Mouse (Mus musculus): ENCODE data around the gene Cyp17a1. TPM values are rescaled to one million over a fixed set of nuclear protein-coding genes. Genes with fewer than 3 reads are reported as not detected.
A peak's percentile ranks its signal among the peaks of the same experiment; 100 is the strongest.

Gene Cyp17a1
- total and polyA plus RNA-seq, 3 experiments = 0.12 TPM; not detected in 2

DNA sequence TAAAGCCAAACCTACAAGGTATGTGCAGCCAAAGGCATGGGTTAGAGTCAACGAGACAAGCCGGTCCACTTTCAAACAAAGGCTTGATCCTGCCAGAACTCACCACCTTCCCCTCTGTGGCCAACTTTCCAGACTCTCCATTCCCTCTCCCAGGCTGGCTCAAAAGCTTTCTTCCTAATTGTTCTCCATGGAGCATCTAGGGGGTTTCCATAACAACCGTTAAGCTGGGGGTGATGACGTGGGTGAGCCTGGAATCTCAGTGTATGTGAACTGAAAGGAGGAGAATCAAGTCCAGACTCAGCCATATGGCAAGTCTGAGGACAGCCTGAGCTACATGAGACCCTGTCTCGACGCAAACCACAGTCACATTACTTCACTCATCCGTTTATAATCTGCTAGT, 7.5 kb downstream of the Cyp17a1 start:
- Histone ChIP-seq H3K27ac (no peak overlapping the region), H3K4me1 (ENCODE audit: control insufficient read depth, insufficient read depth, low read length) (no peaks in the 10 kb centered on the region; the same call in 1 of the 2 replicates), H3K79me2 (replicated peaks; ENCODE audit: control insufficient read depth, insufficient read depth, low read length) (no peaks in the 10 kb centered on the region), H3K36me3 (ENCODE audit: control insufficient read depth, insufficient read depth, low read length) (no peaks in the 10 kb centered on the region), H3K4me3 (no peak overlapping the region), H3K9ac (ENCODE audit: low read depth, low read length) (no peak overlapping the region), H3K27me3 (ENCODE audit: control insufficient read depth, insufficient read depth, low read length) (no peaks in the 10 kb centered on the region)
- no peak for TF ChIP-seq EP300 (IDR thresholded peaks at IDR 0.05; ENCODE audit: insufficient read depth, low read depth, low read length)
- no peak for TF ChIP-seq CTCF (IDR thresholded peaks at IDR 0.05)
- TF ChIP-seq POLR2A (IDR thresholded peaks at IDR 0.05; ENCODE audit: insufficient read depth, low read depth, low read length) = no peak
- 44% methylated on average over 7 of the region's 7 CpGs for WGBS
- intact Hi-C loops (cut with DNase I) = no loop called here
- DNase-seq = no peak

DNA sequence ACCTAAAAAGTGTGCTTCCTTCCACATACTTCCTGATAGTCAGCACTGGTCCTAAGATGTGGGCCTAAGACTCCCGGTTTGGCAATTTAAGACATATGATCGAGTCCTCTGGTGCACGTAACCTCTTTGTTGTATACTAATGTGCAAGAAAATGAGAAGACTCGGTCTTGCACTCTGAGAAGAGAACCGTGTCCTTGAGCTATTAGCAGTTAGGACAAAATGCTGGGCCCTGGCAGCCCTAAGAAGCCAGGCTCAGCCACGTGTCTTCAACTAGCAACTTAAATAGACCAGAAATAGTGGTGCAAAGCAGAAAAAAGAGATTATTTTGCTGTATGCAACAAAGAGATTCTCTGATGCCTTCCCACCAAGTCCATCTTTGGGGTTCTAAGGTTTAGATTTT, 10.2 kb downstream of the Cyp17a1 start:
- Histone ChIP-seq H3K4me3 (no peak overlapping the region), H3K27me3 (ENCODE audit: control insufficient read depth, insufficient read depth, low read length) (no peaks in the 10 kb centered on the region), H3K36me3 (ENCODE audit: control insufficient read depth, insufficient read depth, low read length) (no peaks in the 10 kb centered on the region), H3K27ac (no peak overlapping the region), H3K4me1 (ENCODE audit: control insufficient read depth, insufficient read depth, low read length) (no peaks in the 10 kb centered on the region; the same call in 1 of the 2 replicates), H3K79me2 (replicated peaks; ENCODE audit: control insufficient read depth, insufficient read depth, low read length) (no peaks in the 10 kb centered on the region), H3K9ac (ENCODE audit: low read depth, low read length) (no peak overlapping the region)
- intact Hi-C loops (cut with DNase I) = no loop called here
- no peak for DNase-seq
- 79% methylated on average over 6 of the region's 6 CpGs for WGBS
- TF ChIP-seq EP300 (IDR thresholded peaks at IDR 0.05; ENCODE audit: insufficient read depth, low read depth, low read length) = no peak
- no peak for TF ChIP-seq CTCF (IDR thresholded peaks at IDR 0.05)
- no peak for TF ChIP-seq POLR2A (IDR thresholded peaks at IDR 0.05; ENCODE audit: insufficient read depth, low read depth, low read length)

DNA sequence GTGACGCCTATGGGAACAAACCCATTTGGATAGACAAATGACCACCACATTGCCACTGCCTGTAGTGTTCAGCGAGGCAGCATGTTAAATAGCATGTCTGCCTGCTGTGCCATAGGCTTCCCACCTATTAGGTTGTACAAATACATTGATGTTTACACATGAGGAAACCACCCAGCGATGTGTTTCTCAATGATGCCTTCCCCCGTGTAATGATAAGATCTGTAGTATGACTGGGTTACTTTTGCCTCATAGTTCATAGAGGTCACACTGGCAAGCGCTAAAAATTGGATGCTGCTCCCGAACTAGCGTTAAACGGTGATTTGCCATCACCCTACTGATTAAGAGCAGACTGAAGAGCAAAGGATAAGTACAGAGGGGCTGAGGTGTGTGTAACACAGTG, 10.8 kb downstream of the Cyp17a1 start:
- TF ChIP-seq POLR2A (IDR thresholded peaks at IDR 0.05; ENCODE audit: insufficient read depth, low read depth, low read length) (no peak), CTCF (IDR thresholded peaks at IDR 0.05) (no peak), EP300 (IDR thresholded peaks at IDR 0.05; ENCODE audit: insufficient read depth, low read depth, low read length) (no peak)
- 63% methylated on average over 8 of the region's 8 CpGs for WGBS

DNA sequence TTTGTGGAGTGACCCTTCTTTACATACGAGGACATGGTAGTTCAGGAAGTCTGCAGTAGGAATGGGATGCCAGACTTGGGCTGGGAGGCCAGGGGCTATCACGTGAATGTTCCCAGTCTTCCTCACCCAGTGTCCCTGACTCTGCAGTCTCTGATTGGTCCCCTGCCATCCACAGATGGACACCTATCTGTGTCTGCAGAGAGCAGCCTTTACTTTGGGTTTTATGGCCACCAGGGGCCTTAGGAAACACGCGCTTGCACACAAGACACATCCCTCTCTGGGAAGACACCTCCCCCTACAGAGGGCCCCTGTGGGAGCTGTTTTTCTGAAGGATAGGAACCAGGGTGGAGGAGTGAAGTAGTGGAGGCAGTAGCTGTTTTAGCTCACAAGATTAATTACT, 11.5 kb downstream of the Cyp17a1 start:
- no peak overlapping the region for H3K9ac ChIP-seq (ENCODE audit: low read depth, low read length)
- DNase-seq = peak in 1 of 2 experiments; percentile 17
- intact Hi-C loops (cut with DNase I) = no loop called here
- no peaks in the 10 kb centered on the region for H3K79me2 ChIP-seq (replicated peaks; ENCODE audit: control insufficient read depth, insufficient read depth, low read length)
- WGBS = 30% methylated on average over 4 of the region's 4 CpGs
- H3K4me1 ChIP-seq (ENCODE audit: control insufficient read depth, insufficient read depth, low read length) = no peaks in the 10 kb centered on the region; the same call in 1 of the 2 replicates
- no peaks in the 10 kb centered on the region for H3K27me3 ChIP-seq (ENCODE audit: control insufficient read depth, insufficient read depth, low read length)
- TF ChIP-seq CTCF (IDR thresholded peaks at IDR 0.05) (no peak), POLR2A (IDR thresholded peaks at IDR 0.05; ENCODE audit: insufficient read depth, low read depth, low read length) (no peak), EP300 (IDR thresholded peaks at IDR 0.05; ENCODE audit: insufficient read depth, low read depth, low read length) (no peak)
- H3K27ac ChIP-seq = no peak overlapping the region
- no peaks in the 10 kb centered on the region for H3K36me3 ChIP-seq (ENCODE audit: control insufficient read depth, insufficient read depth, low read length)
- no peak overlapping the region for H3K4me3 ChIP-seq

More for the DNA sequence above, 10.8 kb downstream of the Cyp17a1 start:
- H3K36me3 ChIP-seq (ENCODE audit: control insufficient read depth, insufficient read depth, low read length) = no peaks in the 10 kb centered on the region
- no peak for DNase-seq
- no peaks in the 10 kb centered on the region for H3K27me3 ChIP-seq (ENCODE audit: control insufficient read depth, insufficient read depth, low read length)
- no peak overlapping the region for H3K27ac ChIP-seq
- intact Hi-C loops (cut with DNase I) = no loop called here
- H3K4me1 ChIP-seq (ENCODE audit: control insufficient read depth, insufficient read depth, low read length) = no peaks in the 10 kb centered on the region; the same call in 1 of the 2 replicates
- no peak overlapping the region for H3K9ac ChIP-seq (ENCODE audit: low read depth, low read length)
- H3K4me3 ChIP-seq = no peak overlapping the region
- H3K79me2 ChIP-seq (replicated peaks; ENCODE audit: control insufficient read depth, insufficient read depth, low read length) = no peaks in the 10 kb centered on the region

DNA sequence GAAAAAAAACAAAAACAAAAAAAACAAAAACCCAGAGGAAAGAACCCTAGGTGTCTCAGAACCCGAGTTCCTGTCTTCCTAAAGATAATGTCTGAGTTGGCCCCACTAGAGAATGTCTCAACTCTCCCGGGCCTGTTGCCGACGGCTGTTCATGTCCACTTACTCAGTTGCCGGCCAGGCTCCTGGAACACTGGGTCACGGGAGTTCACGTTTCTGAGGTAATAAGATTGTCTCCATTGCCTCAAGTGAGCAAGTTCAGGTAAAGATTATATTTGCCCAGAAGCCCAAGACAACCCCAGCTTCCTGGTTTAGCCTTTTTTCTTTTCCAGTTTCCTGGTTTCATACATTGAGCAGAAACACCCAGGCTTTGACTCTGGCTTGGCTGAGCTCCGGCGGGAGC, 14.1 kb downstream of the Cyp17a1 start:
- 0 out of 2 replicates have a peak, but pooled peaks have one; percentile 6 for TF ChIP-seq EP300 (IDR thresholded peaks at IDR 0.05; ENCODE audit: insufficient read depth, low read depth, low read length)
- no peak for TF ChIP-seq CTCF (IDR thresholded peaks at IDR 0.05)
- H3K79me2 ChIP-seq (replicated peaks; ENCODE audit: control insufficient read depth, insufficient read depth, low read length) = no peaks in the 10 kb centered on the region
- WGBS = 19% methylated on average over 9 of the region's 9 CpGs
- intact Hi-C loops (cut with DNase I) = no loop called here
- no peak overlapping the region for H3K9ac ChIP-seq (ENCODE audit: low read depth, low read length)
- DNase-seq = peak in 1 of 2 experiments; percentile 27
- H3K27me3 ChIP-seq (ENCODE audit: control insufficient read depth, insufficient read depth, low read length) = no peaks in the 10 kb centered on the region
- H3K4me1 ChIP-seq (ENCODE audit: control insufficient read depth, insufficient read depth, low read length) = no peaks in the 10 kb centered on the region; the same call in 1 of the 2 replicates
- H3K27ac ChIP-seq = no peak overlapping the region
- H3K36me3 ChIP-seq (ENCODE audit: control insufficient read depth, insufficient read depth, low read length) = no peaks in the 10 kb centered on the region
- H3K4me3 ChIP-seq = no peak overlapping the region

DNA sequence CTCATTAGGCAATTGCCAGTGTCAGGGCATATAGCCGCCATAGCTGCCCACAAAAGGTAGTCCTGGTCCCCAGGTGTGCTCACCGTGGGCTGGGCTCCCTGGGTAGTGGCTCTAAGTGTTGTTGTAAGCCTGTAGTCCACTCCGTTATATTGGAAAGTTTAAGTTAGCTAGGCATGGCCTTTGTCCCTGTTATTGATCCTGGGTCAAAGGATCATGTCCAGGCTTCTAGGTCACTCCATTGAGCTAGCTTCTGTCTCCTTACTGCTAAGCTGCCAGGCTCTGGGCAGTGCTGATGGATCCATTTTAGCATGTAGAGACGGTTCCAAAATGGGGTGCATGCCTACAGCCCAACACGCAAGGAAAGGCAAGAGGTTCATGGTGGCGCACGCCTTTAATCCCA, 14.6 kb downstream of the Cyp17a1 start:
- DNase-seq = peak in 1 of 2 experiments; percentile 16
- Histone ChIP-seq H3K4me3 (no peak overlapping the region), H3K79me2 (replicated peaks; ENCODE audit: control insufficient read depth, insufficient read depth, low read length) (no peaks in the 10 kb centered on the region), H3K4me1 (ENCODE audit: control insufficient read depth, insufficient read depth, low read length) (no peaks in the 10 kb centered on the region; the same call in 1 of the 2 replicates), H3K27me3 (ENCODE audit: control insufficient read depth, insufficient read depth, low read length) (no peaks in the 10 kb centered on the region), H3K27ac (no peak overlapping the region), H3K36me3 (ENCODE audit: control insufficient read depth, insufficient read depth, low read length) (no peaks in the 10 kb centered on the region), H3K9ac (ENCODE audit: low read depth, low read length) (no peak overlapping the region)
- TF ChIP-seq POLR2A (IDR thresholded peaks at IDR 0.05; ENCODE audit: insufficient read depth, low read depth, low read length) (no peak), EP300 (IDR thresholded peaks at IDR 0.05; ENCODE audit: insufficient read depth, low read depth, low read length) (no peak)
- WGBS = 95% methylated on average over 7 of the region's 7 CpGs
- intact Hi-C loops (cut with DNase I) = no loop called here

Data from heart, adult 2 months (tissue).